Comparison of ENCODE assay signal across 8 mouse cellular contexts in genomic region chr15:50997209-50997763, GRCm38 (mm10).
DNase-seq lines count a peak whose midpoint lies in the region; ATAC-seq and TF ChIP-seq lines count a peak whose summit lies in the region.

No protein-coding gene starts in this region.

- ATAC-seq in heart, embryonic 15.5 days (replicated peaks; ENCODE audit: insufficient number of reproducible peaks, insufficient read depth, low FRiP score, low read depth): 0 out of 2 replicates have a peak, but pooled peaks have one; percentile 39
- peak; percentile 89 for ATAC-seq in midbrain, embryonic 13.5 days

- 55% methylated on average over 11 of the region's 11 CpGs for WGBS in heart, embryonic 15.5 days
- WGBS in midbrain, embryonic 13.5 days: 63% methylated on average over 11 of the region's 11 CpGs

- no peak for TF ChIP-seq EP300 in MEL (IDR thresholded peaks at IDR 0.05; ENCODE audit: low read depth in 1 of 2, low read length in 2 of 2)

- peaks cover 0 to 3% of the 10 kb centered on the region in 2 experiments; a peak in 2 of 4 replicates for H3K36me3 ChIP-seq in MEL (ENCODE audit: control insufficient read depth in 1 of 2, insufficient read depth in 2 of 2, low read length in 2 of 2)
- H3K36me3 ChIP-seq in heart, embryonic 15.5 days: no peaks in the 10 kb centered on the region
- H3K36me3 ChIP-seq in midbrain, embryonic 13.5 days: no peaks in the 10 kb centered on the region

- no peaks in the 10 kb centered on the region for H3K9me3 ChIP-seq in MEL (replicated peaks; ENCODE audit: insufficient read depth, low read length)
- no peaks in the 10 kb centered on the region for H3K9me3 ChIP-seq in heart, embryonic 15.5 days (replicated peaks)
- H3K9me3 ChIP-seq in midbrain, embryonic 13.5 days: no peaks in the 10 kb centered on the region

- peaks cover 0 to 6% of the 10 kb centered on the region in 2 experiments; a peak in 3 of 4 replicates for H3K4me1 ChIP-seq in MEL (ENCODE audit: control insufficient read depth in 1 of 2, insufficient read depth in 2 of 2, low read length in 2 of 2)
- H3K4me1 ChIP-seq in heart, embryonic 15.5 days (replicated peaks): 0 out of 2 replicates have a peak, but pooled peaks cover 2% of the 10 kb centered on the region
- 0 out of 2 replicates have a peak, but pooled peaks cover 4% of the 10 kb centered on the region for H3K4me1 ChIP-seq in midbrain, embryonic 13.5 days (replicated peaks)

- H3K9ac ChIP-seq in MEL (ENCODE audit: control insufficient read depth, low read depth, low read length, poor library complexity, severe bottlenecking): no peak overlapping the region
- no peak overlapping the region for H3K9ac ChIP-seq in heart, embryonic 15.5 days
- no peak overlapping the region for H3K9ac ChIP-seq in midbrain, embryonic 13.5 days (replicated peaks)

- no peak for TF ChIP-seq CTCF in MEL (IDR thresholded peaks at IDR 0.05 in 2 of 3, conservative IDR thresholded peaks at IDR 0.05 in 1 of 3; ENCODE audit: control insufficient read depth in 1 of 3, insufficient read depth in 1 of 3, low read depth in 2 of 3, low read length in 3 of 3, poor library complexity in 1 of 3, severe bottlenecking in 1 of 3)

- peak overlapping the region; percentile 39 for H3K4me2 ChIP-seq in heart, embryonic 15.5 days
- no peak overlapping the region for H3K4me2 ChIP-seq in midbrain, embryonic 13.5 days (replicated peaks)

- H3K27me3 ChIP-seq in MEL (ENCODE audit: control insufficient read depth in 1 of 2, insufficient read depth in 2 of 2, low read length in 2 of 2): no peaks in the 10 kb centered on the region
- H3K27me3 ChIP-seq in heart, embryonic 15.5 days: no peaks in the 10 kb centered on the region
- no peaks in the 10 kb centered on the region for H3K27me3 ChIP-seq in midbrain, embryonic 13.5 days

- H3K4me3 ChIP-seq in MEL (ENCODE audit: control insufficient read depth in 1 of 2, insufficient read depth in 1 of 2, low read depth in 2 of 2, low read length in 2 of 2): no peak overlapping the region
- no peak overlapping the region for H3K4me3 ChIP-seq in heart, embryonic 15.5 days
- no peak overlapping the region for H3K4me3 ChIP-seq in midbrain, embryonic 13.5 days (replicated peaks)

- TF ChIP-seq POLR2A in MEL (IDR thresholded peaks at IDR 0.05; ENCODE audit: control insufficient read depth in 1 of 2, insufficient read depth in 1 of 2, low read depth in 1 of 2, low read length in 2 of 2, poor library complexity in 1 of 2): no peak

- H3K27ac ChIP-seq in MEL (ENCODE audit: control insufficient read depth, low read depth, low read length): no peak overlapping the region
- no peak overlapping the region for H3K27ac ChIP-seq in heart, embryonic 15.5 days
- H3K27ac ChIP-seq in midbrain, embryonic 13.5 days: no peak overlapping the region

- no peak for TF ChIP-seq RAD21 in MEL (IDR thresholded peaks at IDR 0.05; ENCODE audit: low read depth, low read length)

- DNase-seq in MEL (ENCODE audit: low read depth, low spot score): peak; percentile 63
- DNase-seq in adrenal gland, postnatal 10 days: peak; percentile 88
- peak; percentile 70 for DNase-seq in fibroblast of lung, adult 2 months (ENCODE audit: low read depth)
- peak; percentile 74 to 81 for DNase-seq in layer of hippocampus, postnatal 10 days (ENCODE audit: low spot score in 2 of 2)
- peak; percentile 23 for DNase-seq in testis, postnatal 14 days (ENCODE audit: low spot score)
- DNase-seq in spleen, postnatal 10 days (ENCODE audit: low spot score in 2 of 2): no peak

- H3K79me2 ChIP-seq in MEL (ENCODE audit: control insufficient read depth, insufficient read depth, low read length, poor library complexity): no peaks in the 10 kb centered on the region

TF ChIP-seq in MEL, 35 proteins besides CTCF, POLR2A, EP300 and RAD21:
- no peak for TF ChIP-seq ZNF384 (IDR thresholded peaks at IDR 0.05; ENCODE audit: low read depth, low read length)
- TF ChIP-seq USF1 (IDR thresholded peaks at IDR 0.05; ENCODE audit: low read depth, low read length): peak; percentile 72
- peak; percentile 56 for TF ChIP-seq ETS1 (IDR thresholded peaks at IDR 0.05; ENCODE audit: low read depth, low read length)
- peak; percentile 34; the same call in 1 of the 2 replicates for TF ChIP-seq MAX (IDR thresholded peaks at IDR 0.05; ENCODE audit: low read length)
- no peak for TF ChIP-seq BHLHE40 (IDR thresholded peaks at IDR 0.05; ENCODE audit: borderline replicate concordance, low read depth, low read length)
- peak; percentile 43; the same call in 1 of the 2 replicates for TF ChIP-seq GABPA (IDR thresholded peaks at IDR 0.05; ENCODE audit: low read depth, low read length)

Comparison
In these comparisons a context has a peak if more than half of its experiments do, and no peak if none do; other contexts are left out.
1. DNase-seq: peak in MEL (single experiment), adrenal gland, postnatal 10 days (single experiment), fibroblast of lung, adult 2 months (single experiment), layer of hippocampus, postnatal 10 days (2 of 2) and testis, postnatal 14 days (single experiment); none in spleen, postnatal 10 days (0 of 2).